Mouse (Mus musculus) embryonic fibroblast, embryonic 13.5 days (primary cell): ENCODE results near the gene Foxi3.

Source experiments
- CTCF ChIP-seq: IDR thresholded peaks from 2 replicates; pipeline ENCODE4 v1.5.1; 2011; ENCODE audit warnings: mild to moderate bottlenecking, control low read depth, low read length, moderate library complexity, borderline replicate concordance; ENCODE audit not compliant: insufficient read depth
- POLR2A ChIP-seq: IDR thresholded peaks from 2 replicates; pipeline ENCODE4 v1.6.1; 2011; ENCODE audit warnings: low read depth, mild to moderate bottlenecking, control low read depth, low read length, moderate library complexity

- TF ChIP-seq POLR2A (no peak), CTCF (no peak)
Measured at GRCm38 (mm10) chr6:70957341-70957940, 1.1 kb downstream of the Foxi3 start.
